Mouse (Mus musculus) megakaryocyte, embryonic 14.5 days (primary cell): Measurements from ENCODE around the gene Kcnj6.

Source experiments
- FLI1 ChIP-seq: IDR thresholded peaks from 2 replicates; pipeline ENCODE4 v1.6.1; 2012; ENCODE audit warnings: low read length, inconsistent platforms, mixed read lengths
- GATA1 ChIP-seq: IDR thresholded peaks from 3 replicates; pipeline ENCODE4 v1.6.1; 2012; ENCODE audit warnings: mixed read lengths, low read length, inconsistent platforms, borderline replicate concordance

DNA sequence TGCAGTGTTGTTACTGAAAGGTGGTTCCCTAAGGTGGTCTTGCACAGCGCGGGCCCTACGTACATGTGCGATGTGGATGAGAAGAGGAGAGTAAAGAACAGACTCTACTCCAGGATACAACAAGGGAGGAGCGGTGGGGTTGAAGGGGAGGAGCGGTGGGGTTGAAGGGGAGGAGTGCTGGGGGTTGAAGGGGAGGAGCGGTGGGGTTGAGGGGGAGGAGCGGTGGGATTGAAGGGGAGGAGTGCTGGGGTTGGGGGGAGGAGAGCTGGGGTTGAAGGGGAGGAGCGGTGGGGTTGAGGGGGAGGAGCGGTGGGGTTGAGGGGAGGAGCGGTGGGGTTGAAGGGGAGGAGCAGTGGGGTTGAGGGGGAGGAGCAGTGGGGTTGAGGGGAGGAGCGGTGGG is 199.3 kb downstream of the Kcnj6 start:
- TF ChIP-seq GATA1 (no peak), FLI1 (no peak)
